Mouse (Mus musculus): ENCODE results near the gene Dlg2. TPM values are rescaled to one million over a fixed set of nuclear protein-coding genes. Genes with fewer than 3 reads are reported as not detected.

The Dlg2 gene
- polyA plus RNA-seq, 1 experiment = 0.85 TPM

GRCm38 (mm10) chr7:92463080-92463877 lies 1986.8 kb downstream of the Dlg2 start:
- Histone ChIP-seq H3K4me3 (ENCODE audit: low read depth, low read length) (no peak overlapping the region), H3K4me1 (ENCODE audit: control insufficient read depth, insufficient read depth, low read length) (no peaks in the 10 kb centered on the region), H3K36me3 (ENCODE audit: control insufficient read depth, insufficient read depth, low read length, poor library complexity, severe bottlenecking) (no peaks in the 10 kb centered on the region), H3K9me3 (replicated peaks; ENCODE audit: control insufficient read depth, insufficient read depth, low read length, poor library complexity, severe bottlenecking) (no peaks in the 10 kb centered on the region), H3K27ac (ENCODE audit: insufficient read depth, low read length) (no peak overlapping the region), H3K9ac (ENCODE audit: low read depth, poor library complexity, severe bottlenecking) (no peak overlapping the region), H3K27me3 (ENCODE audit: control insufficient read depth, insufficient read depth, low read length, poor library complexity, severe bottlenecking) (no peaks in the 10 kb centered on the region)
- TF ChIP-seq CTCF (IDR thresholded peaks at IDR 0.05; ENCODE audit: low read depth, low read length) = no peak
- TF ChIP-seq POLR2A (IDR thresholded peaks at IDR 0.05; ENCODE audit: insufficient read depth, low read length) = no peak
- TF ChIP-seq EP300 (IDR thresholded peaks at IDR 0.05; ENCODE audit: insufficient read depth, low read depth, low read length) = no peak

GRCm38 (mm10) chr7:92464290-92464689 lies 1987.8 kb downstream of the Dlg2 start:
- no peak overlapping the region for H3K9ac ChIP-seq (ENCODE audit: low read depth, poor library complexity, severe bottlenecking)
- no peaks in the 10 kb centered on the region for H3K27me3 ChIP-seq (ENCODE audit: control insufficient read depth, insufficient read depth, low read length, poor library complexity, severe bottlenecking)
- H3K36me3 ChIP-seq (ENCODE audit: control insufficient read depth, insufficient read depth, low read length, poor library complexity, severe bottlenecking) = no peaks in the 10 kb centered on the region
- H3K27ac ChIP-seq (ENCODE audit: insufficient read depth, low read length) = no peak overlapping the region
- no peaks in the 10 kb centered on the region for H3K9me3 ChIP-seq (replicated peaks; ENCODE audit: control insufficient read depth, insufficient read depth, low read length, poor library complexity, severe bottlenecking)
- no peak overlapping the region for H3K4me3 ChIP-seq (ENCODE audit: low read depth, low read length)
- no peaks in the 10 kb centered on the region for H3K4me1 ChIP-seq (ENCODE audit: control insufficient read depth, insufficient read depth, low read length)
- no peak for TF ChIP-seq EP300 (IDR thresholded peaks at IDR 0.05; ENCODE audit: insufficient read depth, low read depth, low read length)
- no peak for TF ChIP-seq POLR2A (IDR thresholded peaks at IDR 0.05; ENCODE audit: insufficient read depth, low read length)
- no peak for TF ChIP-seq CTCF (IDR thresholded peaks at IDR 0.05; ENCODE audit: low read depth, low read length)

GRCm38 (mm10) chr7:92479143-92479542 lies 2002.7 kb downstream of the Dlg2 start:
- Histone ChIP-seq H3K4me3 (ENCODE audit: low read depth, low read length) (no peak overlapping the region), H3K27ac (ENCODE audit: insufficient read depth, low read length) (no peak overlapping the region), H3K9ac (ENCODE audit: low read depth, poor library complexity, severe bottlenecking) (no peak overlapping the region), H3K4me1 (ENCODE audit: control insufficient read depth, insufficient read depth, low read length) (no peaks in the 10 kb centered on the region), H3K36me3 (ENCODE audit: control insufficient read depth, insufficient read depth, low read length, poor library complexity, severe bottlenecking) (no peaks in the 10 kb centered on the region), H3K9me3 (replicated peaks; ENCODE audit: control insufficient read depth, insufficient read depth, low read length, poor library complexity, severe bottlenecking) (no peaks in the 10 kb centered on the region), H3K27me3 (ENCODE audit: control insufficient read depth, insufficient read depth, low read length, poor library complexity, severe bottlenecking) (no peaks in the 10 kb centered on the region)
- no peak for TF ChIP-seq POLR2A (IDR thresholded peaks at IDR 0.05; ENCODE audit: insufficient read depth, low read length)
- TF ChIP-seq EP300 (IDR thresholded peaks at IDR 0.05; ENCODE audit: insufficient read depth, low read depth, low read length) = no peak
- no peak for TF ChIP-seq CTCF (IDR thresholded peaks at IDR 0.05; ENCODE audit: low read depth, low read length)

DNA sequence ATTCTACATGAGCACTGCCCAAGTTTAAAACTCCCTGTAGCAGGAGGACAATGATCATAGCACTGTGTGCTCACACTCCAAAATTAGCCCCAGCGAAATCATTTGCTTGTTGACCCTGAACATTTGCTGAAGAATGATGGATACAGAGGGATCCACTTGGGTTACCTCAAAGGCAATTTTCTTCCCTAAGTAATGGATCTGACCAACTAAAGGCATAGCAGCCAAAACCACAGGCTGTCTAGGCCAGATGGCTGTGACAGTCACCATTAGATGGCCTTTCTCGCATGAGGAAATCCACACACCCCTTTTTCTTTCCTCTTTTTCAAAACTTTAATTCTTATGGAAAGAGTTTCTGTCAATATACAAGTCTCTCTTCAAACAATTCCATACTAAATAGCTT lies 2003.3 kb downstream of the Dlg2 start:
- H3K4me3 ChIP-seq (ENCODE audit: low read depth, low read length) = no peak overlapping the region
- H3K4me1 ChIP-seq (ENCODE audit: control insufficient read depth, insufficient read depth, low read length) = no peaks in the 10 kb centered on the region
- H3K27ac ChIP-seq (ENCODE audit: insufficient read depth, low read length) = no peak overlapping the region
- no peaks in the 10 kb centered on the region for H3K9me3 ChIP-seq (replicated peaks; ENCODE audit: control insufficient read depth, insufficient read depth, low read length, poor library complexity, severe bottlenecking)
- TF ChIP-seq CTCF (IDR thresholded peaks at IDR 0.05; ENCODE audit: low read depth, low read length) (no peak), EP300 (IDR thresholded peaks at IDR 0.05; ENCODE audit: insufficient read depth, low read depth, low read length) (no peak), POLR2A (IDR thresholded peaks at IDR 0.05; ENCODE audit: insufficient read depth, low read length) (no peak)
- no peaks in the 10 kb centered on the region for H3K27me3 ChIP-seq (ENCODE audit: control insufficient read depth, insufficient read depth, low read length, poor library complexity, severe bottlenecking)
- no peaks in the 10 kb centered on the region for H3K36me3 ChIP-seq (ENCODE audit: control insufficient read depth, insufficient read depth, low read length, poor library complexity, severe bottlenecking)
- H3K9ac ChIP-seq (ENCODE audit: low read depth, poor library complexity, severe bottlenecking) = no peak overlapping the region

DNA sequence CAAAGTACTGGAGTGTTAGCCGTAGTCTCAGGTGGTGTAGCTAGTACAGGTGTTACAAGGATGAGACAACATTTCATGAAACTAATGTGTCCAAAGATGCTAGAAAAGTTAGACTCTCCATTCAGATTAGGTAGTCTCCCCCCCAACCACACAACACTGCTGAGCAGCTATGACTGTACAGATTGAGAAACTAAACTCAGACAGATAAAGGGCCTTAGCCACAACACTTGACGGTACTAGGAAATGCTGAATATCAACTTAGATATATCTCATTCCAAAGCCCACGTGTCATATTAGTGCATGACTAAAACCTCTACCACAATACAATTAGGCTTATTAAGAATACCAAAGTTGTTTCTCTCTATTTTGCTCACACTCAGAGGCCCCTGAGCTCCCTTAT lies 2006.9 kb downstream of the Dlg2 start:
- TF ChIP-seq CTCF (IDR thresholded peaks at IDR 0.05; ENCODE audit: low read depth, low read length) = no peak
- TF ChIP-seq POLR2A (IDR thresholded peaks at IDR 0.05; ENCODE audit: insufficient read depth, low read length) = no peak
- TF ChIP-seq EP300 (IDR thresholded peaks at IDR 0.05; ENCODE audit: insufficient read depth, low read depth, low read length) = no peak
- no peaks in the 10 kb centered on the region for H3K36me3 ChIP-seq (ENCODE audit: control insufficient read depth, insufficient read depth, low read length, poor library complexity, severe bottlenecking)
- H3K27me3 ChIP-seq (ENCODE audit: control insufficient read depth, insufficient read depth, low read length, poor library complexity, severe bottlenecking) = no peaks in the 10 kb centered on the region
- no peaks in the 10 kb centered on the region for H3K4me1 ChIP-seq (ENCODE audit: control insufficient read depth, insufficient read depth, low read length)
- no peak overlapping the region for H3K9ac ChIP-seq (ENCODE audit: low read depth, poor library complexity, severe bottlenecking)
- H3K27ac ChIP-seq (ENCODE audit: insufficient read depth, low read length) = no peak overlapping the region
- H3K9me3 ChIP-seq (replicated peaks; ENCODE audit: control insufficient read depth, insufficient read depth, low read length, poor library complexity, severe bottlenecking) = no peaks in the 10 kb centered on the region
- no peak overlapping the region for H3K4me3 ChIP-seq (ENCODE audit: low read depth, low read length)

GRCm38 (mm10) chr7:92485881-92486710 lies 2009.6 kb downstream of the Dlg2 start:
- H3K4me1 ChIP-seq (ENCODE audit: control insufficient read depth, insufficient read depth, low read length) = no peaks in the 10 kb centered on the region
- H3K27ac ChIP-seq (ENCODE audit: insufficient read depth, low read length) = no peak overlapping the region
- no peaks in the 10 kb centered on the region for H3K9me3 ChIP-seq (replicated peaks; ENCODE audit: control insufficient read depth, insufficient read depth, low read length, poor library complexity, severe bottlenecking)
- no peak overlapping the region for H3K4me3 ChIP-seq (ENCODE audit: low read depth, low read length)
- no peaks in the 10 kb centered on the region for H3K27me3 ChIP-seq (ENCODE audit: control insufficient read depth, insufficient read depth, low read length, poor library complexity, severe bottlenecking)
- no peaks in the 10 kb centered on the region for H3K36me3 ChIP-seq (ENCODE audit: control insufficient read depth, insufficient read depth, low read length, poor library complexity, severe bottlenecking)
- TF ChIP-seq EP300 (IDR thresholded peaks at IDR 0.05; ENCODE audit: insufficient read depth, low read depth, low read length) (no peak), POLR2A (IDR thresholded peaks at IDR 0.05; ENCODE audit: insufficient read depth, low read length) (no peak), CTCF (IDR thresholded peaks at IDR 0.05; ENCODE audit: low read depth, low read length) (no peak)
- no peak overlapping the region for H3K9ac ChIP-seq (ENCODE audit: low read depth, poor library complexity, severe bottlenecking)

Measured in ES-Bruce4 (cell line).